Mouse (Mus musculus): ENCODE measurements around the gene Plpp1. TPM values are rescaled to one million over a fixed set of nuclear protein-coding genes. Genes with fewer than 3 reads are reported as not detected.
A peak's percentile ranks its signal among the peaks of the same experiment; 100 is the strongest.

Gene Plpp1
- total RNA-seq, 2 experiments from 2014 or later, result 57.8 to 63.2 TPM

- DNase-seq, result no peak
- intact Hi-C loops (cut with DNase I; ENCODE audit: low total_unique reads), result no loop called here
These were observed 29.0 kb upstream of the Plpp1 start for GRCm38 (mm10) chr13:112771447-112772208.

- no peak for DNase-seq
- intact Hi-C loops (cut with DNase I; ENCODE audit: low total_unique reads), result no loop called here
These were observed 28.3 kb upstream of the Plpp1 start for GRCm38 (mm10) chr13:112772252-112772651.

GRCm38 (mm10) chr13:112772861-112773260 is 27.7 kb upstream of the Plpp1 start:
- intact Hi-C loops (cut with DNase I; ENCODE audit: low total_unique reads), result no loop called here
- DNase-seq, result no peak

DNA sequence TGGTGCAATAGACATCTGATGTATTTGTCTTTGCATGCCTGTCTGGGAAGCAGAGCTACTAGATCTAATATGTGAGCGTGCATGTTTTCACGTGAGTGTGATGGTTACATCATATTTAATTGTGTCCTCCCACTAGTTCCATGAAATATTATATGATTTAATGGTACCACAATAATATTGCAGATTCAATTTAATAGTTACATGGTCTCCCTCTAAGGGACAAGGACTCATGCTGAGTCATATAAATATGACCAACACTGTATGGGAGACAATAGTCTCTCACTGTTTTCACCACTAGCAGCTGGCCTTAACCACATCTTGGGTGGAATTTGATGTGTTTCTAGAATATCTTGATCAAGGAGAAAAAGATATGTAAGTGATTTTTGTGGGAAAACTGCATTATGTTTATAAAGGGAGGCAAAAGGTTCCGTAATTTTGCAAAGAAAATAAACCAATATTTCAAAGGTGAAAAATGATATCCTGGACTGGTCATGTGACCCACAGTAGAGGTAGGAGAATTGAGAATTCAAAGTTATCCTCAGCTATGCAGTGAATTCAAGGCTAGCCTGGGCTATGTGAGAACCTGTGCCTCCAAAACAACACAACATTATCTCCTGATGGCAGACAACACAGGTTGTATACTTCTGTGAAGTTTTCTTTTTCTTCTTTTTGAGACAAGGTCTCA is 26.5 kb upstream of the Plpp1 start:
- DNase-seq, result no peak
- intact Hi-C loops (cut with DNase I; ENCODE audit: low total_unique reads), result no loop called here

- no peak for DNase-seq
- intact Hi-C loops (cut with DNase I; ENCODE audit: low total_unique reads), result no loop called here
These were observed 24.7 kb upstream of the Plpp1 start for GRCm38 (mm10) chr13:112775856-112776255.

GRCm38 (mm10) chr13:112778407-112778806 is 22.2 kb upstream of the Plpp1 start:
- intact Hi-C loops (cut with DNase I; ENCODE audit: low total_unique reads), result no loop called here
- no peak for DNase-seq

DNA sequence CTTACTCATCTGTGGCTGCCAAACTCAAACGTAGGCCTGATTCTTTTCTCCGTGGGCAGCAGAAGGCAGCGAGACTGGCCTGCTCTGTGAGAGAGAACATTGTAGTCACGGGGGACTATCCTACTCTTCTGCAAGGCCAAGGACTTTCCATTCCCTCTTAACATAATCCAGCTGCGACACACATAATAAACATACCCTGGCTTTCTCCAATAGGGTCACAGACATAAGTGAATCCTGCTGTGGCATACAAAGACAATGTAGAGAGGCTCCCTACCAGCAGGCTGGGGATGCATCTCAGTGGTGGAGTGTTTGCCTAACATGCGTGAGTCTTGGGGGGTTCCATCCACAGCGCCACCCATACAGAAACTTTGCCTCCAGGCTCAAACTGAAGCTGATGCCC is 15.3 kb upstream of the Plpp1 start:
- no peak for DNase-seq
- intact Hi-C loops (cut with DNase I; ENCODE audit: low total_unique reads), result no loop called here

DNA sequence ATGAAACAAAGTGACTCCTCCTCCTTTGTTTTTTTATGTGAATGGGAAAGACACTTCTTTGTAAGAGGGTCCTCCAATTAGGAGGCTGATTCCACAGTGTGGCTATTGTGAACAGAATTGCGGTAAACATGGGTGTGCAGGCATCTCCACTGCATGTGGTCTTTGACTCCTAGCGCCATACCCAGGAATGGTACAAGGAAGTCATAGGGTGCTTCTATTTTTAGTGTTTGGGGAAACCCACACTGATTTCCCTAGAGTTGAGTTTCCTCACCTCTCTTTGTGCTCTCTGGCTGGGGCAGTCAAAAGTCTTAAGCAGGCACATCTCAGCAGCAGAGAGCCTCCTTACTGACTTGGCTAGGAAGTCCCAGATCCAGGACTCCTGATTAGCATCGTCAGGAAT is 14.4 kb upstream of the Plpp1 start:
- DNase-seq, result no peak
- intact Hi-C loops (cut with DNase I; ENCODE audit: low total_unique reads), result no loop called here

- no peak for DNase-seq
- intact Hi-C loops (cut with DNase I; ENCODE audit: low total_unique reads), result no loop called here
These were observed 13.6 kb upstream of the Plpp1 start for GRCm38 (mm10) chr13:112786942-112787533.

DNA sequence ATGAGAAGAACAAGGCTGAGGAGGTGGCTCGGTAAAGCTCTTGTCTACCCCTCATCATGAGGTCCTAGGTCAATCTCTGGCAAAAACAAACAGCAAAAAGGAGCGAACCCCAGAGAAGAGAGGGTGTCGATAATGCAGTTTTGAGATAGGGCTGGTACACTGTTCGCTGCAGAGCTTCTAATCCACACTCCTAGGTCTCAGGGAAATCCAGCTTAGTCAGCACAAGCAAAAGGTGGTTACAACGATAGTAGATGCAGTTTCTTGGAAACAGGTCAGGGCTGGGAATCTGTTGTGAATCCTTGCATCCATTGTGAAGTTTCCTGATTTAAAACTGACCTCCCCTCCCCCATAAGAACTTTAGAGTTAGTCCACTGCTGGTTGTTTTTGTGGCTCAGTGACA is 9.8 kb upstream of the Plpp1 start:
- intact Hi-C loops (cut with DNase I; ENCODE audit: low total_unique reads), result no loop called here
- no peak for DNase-seq

DNA sequence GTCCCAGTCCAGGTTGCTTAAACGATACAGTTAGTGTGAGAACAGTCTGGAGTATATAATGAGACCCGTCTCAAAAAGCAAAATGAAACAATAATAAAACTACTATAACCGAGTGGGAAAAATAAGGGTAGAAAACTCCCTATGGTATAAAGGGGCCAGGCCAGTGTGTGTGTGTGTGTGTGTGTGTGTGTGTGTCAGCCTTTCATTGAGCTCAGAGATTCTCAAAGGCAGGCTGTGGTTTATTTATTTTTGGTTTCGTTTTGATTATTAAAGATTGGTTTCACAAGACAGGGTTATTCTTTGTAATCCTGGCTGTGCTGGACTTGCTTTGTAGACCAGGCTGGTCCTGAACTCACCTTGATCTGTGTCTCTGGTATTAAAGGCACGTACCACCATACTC is 8.7 kb upstream of the Plpp1 start:
- intact Hi-C loops (cut with DNase I; ENCODE audit: low total_unique reads), result no loop called here
- DNase-seq, result no peak

DNA sequence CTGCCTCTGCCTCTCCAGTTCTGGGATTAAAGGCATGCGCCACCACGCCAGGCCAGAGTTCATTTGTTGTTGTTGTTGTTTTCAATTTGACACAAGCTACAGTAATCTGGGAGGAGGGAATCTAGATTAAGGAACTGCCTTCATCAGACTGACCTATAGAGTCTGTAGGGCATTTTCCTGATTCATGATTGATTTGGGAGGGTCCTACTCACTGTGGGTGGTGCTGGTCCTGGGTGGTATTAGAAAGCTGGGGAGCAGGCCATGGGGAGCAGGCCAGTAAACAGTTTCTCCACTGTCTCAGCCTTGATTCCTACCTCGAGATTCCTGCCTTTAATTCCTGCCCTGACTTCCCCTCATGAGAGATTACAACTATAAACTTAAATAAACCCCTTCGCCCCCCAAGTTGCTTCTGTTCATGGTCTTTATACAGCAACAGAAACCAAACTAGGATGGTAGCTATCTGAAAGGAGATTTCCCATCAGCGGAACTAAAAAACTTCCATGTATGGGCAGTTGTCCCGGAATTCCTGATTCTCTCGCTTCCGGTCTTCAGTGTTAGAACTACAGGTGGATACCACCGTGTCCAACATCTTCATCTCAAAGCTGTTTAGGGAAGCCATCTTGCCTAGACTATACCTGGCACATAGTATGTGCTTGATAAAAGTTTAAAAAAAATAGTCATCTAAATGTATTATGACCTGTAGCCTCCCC is 2.2 kb upstream of the Plpp1 start:
- no peak for DNase-seq
- intact Hi-C loops (cut with DNase I; ENCODE audit: low total_unique reads), result no loop called here

- DNase-seq, result no peak
These were observed 1.7 kb upstream of the Plpp1 start for GRCm38 (mm10) chr13:112798953-112799305.

GRCm38 (mm10) chr13:112799721-112800241 is 811 bp upstream of the Plpp1 start:
- DNase-seq, result no peak

More at GRCm38 (mm10) chr13:112798953-112799305, 1.7 kb upstream of the Plpp1 start:
- intact Hi-C loops (cut with DNase I; ENCODE audit: low total_unique reads), result no loop called here

DNA sequence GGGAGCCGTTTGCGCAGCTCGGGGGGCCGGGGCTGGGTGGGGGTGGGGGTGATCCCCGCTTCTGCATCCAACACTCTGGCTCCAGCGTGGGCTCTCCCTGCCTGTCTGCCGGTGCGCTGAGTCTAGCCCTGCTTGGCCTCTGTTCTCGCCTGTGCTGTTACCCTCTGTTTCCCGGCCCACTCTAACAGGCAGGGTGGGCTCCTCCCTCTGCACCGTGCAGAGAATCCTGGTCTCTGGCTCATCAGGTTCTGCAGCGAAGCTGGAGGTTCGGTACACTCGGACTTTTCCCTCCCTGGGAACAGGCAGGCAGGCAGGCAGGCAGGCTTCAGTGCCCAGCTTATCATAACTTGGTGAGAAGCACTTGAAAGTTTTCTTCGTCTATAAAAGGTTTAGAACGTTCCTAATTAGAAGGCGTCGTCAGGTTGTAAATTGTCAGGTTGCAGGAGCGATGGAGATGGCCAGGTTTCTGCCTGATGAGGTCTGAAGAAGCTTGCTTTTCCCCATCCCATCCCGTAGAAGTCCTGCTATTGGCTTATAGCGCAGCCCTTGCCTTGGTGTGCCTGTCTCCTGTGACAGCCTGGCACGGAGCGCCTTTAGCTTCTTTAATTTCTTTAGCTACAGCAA is 901 bp downstream of the Plpp1 start:
- DNase-seq, result peak; percentile 23
- intact Hi-C loops (cut with DNase I; ENCODE audit: low total_unique reads), result no loop called here

More at GRCm38 (mm10) chr13:112799721-112800241, 811 bp upstream of the Plpp1 start:
- intact Hi-C loops (cut with DNase I; ENCODE audit: low total_unique reads), result no loop called here

GRCm38 (mm10) chr13:112803106-112803505 is 2.5 kb downstream of the Plpp1 start:
- no peak for DNase-seq
- intact Hi-C loops (cut with DNase I; ENCODE audit: low total_unique reads), result no loop called here

GRCm38 (mm10) chr13:112803661-112804060 is 3.1 kb downstream of the Plpp1 start:
- no peak for DNase-seq
- intact Hi-C loops (cut with DNase I; ENCODE audit: low total_unique reads), result no loop called here

GRCm38 (mm10) chr13:112805529-112805928 is 4.9 kb downstream of the Plpp1 start:
- intact Hi-C loops (cut with DNase I; ENCODE audit: low total_unique reads), result no loop called here
- no peak for DNase-seq

GRCm38 (mm10) chr13:112807936-112808667 is 7.5 kb downstream of the Plpp1 start:
- no peak for DNase-seq
- intact Hi-C loops (cut with DNase I; ENCODE audit: low total_unique reads), result no loop called here

Measured in gastrocnemius, postnatal 14 days (tissue).